Mouse (Mus musculus) midbrain, embryonic 13.5 days (tissue): ENCODE data around the gene Tusc1. TPM values are rescaled to one million over a fixed set of nuclear protein-coding genes. Genes with fewer than 3 reads are reported as not detected.

Source experiments
- ATAC-seq: fragments of 200-750 bp; cut with Nextera tagmentation; 2 replicates; pipeline ENCODE4 v1.8.0; 2017; ENCODE audit warnings: mild to moderate bottlenecking, moderate TSS enrichment, moderate library complexity
- H3K27ac ChIP-seq: fragments of 300-500 bp; sonication (generic); 2 replicates; pipeline ENCODE4 v1.5.1; 2015; ENCODE audit warnings: inconsistent platforms, mild to moderate bottlenecking, moderate library complexity
- H3K27me3 ChIP-seq: fragments of 300-500 bp; sonication (generic); 2 replicates; pipeline ENCODE4 v1.6.1; 2015; ENCODE audit warnings: mild to moderate bottlenecking, inconsistent platforms
- H3K36me3 ChIP-seq: fragments of 300-500 bp; sonication (generic); 2 replicates; pipeline ENCODE4 v1.6.1; 2015; ENCODE audit warnings: mild to moderate bottlenecking, inconsistent platforms
- H3K4me1 ChIP-seq: fragments of 300-500 bp; sonication (generic); replicated peaks from 2 replicates; pipeline ENCODE4 v1.6.1; 2015; ENCODE audit warnings: inconsistent platforms
- H3K4me2 ChIP-seq: fragments of 300-500 bp; sonication (generic); replicated peaks from 2 replicates; pipeline ENCODE4 v1.6.1; 2015; ENCODE audit warnings: moderate library complexity, mild to moderate bottlenecking, inconsistent platforms
- H3K4me3 ChIP-seq: fragments of 300-500 bp; sonication (generic); replicated peaks from 2 replicates; pipeline ENCODE4 v1.5.1; 2015; ENCODE audit warnings: mild to moderate bottlenecking, inconsistent platforms
- H3K9ac ChIP-seq: fragments of 300-500 bp; sonication (generic); replicated peaks from 2 replicates; pipeline ENCODE4 v1.6.1; 2015; ENCODE audit warnings: mild to moderate bottlenecking, inconsistent platforms
- H3K9me3 ChIP-seq: fragments of 300-500 bp; sonication (generic); 2 replicates; pipeline ENCODE4 v1.6.1; 2016; ENCODE audit warnings: mild to moderate bottlenecking, inconsistent platforms
- WGBS: fragments of 180-500 bp; shearing (Covaris S2); methylation state at CpG from one replicate; pipeline ENCODE4 v1.1.7; 2015; 5-methylcytosine and 5-hydroxymethylcytosine counted together
- polyA plus RNA-seq: library from polyadenylated mRNA; unstranded; fragments of >200 nt; fragmentation: Nextera tagmentation; extraction: Ambion mirVana; gene quantifications from 2 replicates; pipeline ENCODE4 v1.2.1, GENCODE M21; 2015

The Tusc1 gene
- 6.6 and 8.0 TPM in 2 replicates for polyA plus RNA-seq

DNA sequence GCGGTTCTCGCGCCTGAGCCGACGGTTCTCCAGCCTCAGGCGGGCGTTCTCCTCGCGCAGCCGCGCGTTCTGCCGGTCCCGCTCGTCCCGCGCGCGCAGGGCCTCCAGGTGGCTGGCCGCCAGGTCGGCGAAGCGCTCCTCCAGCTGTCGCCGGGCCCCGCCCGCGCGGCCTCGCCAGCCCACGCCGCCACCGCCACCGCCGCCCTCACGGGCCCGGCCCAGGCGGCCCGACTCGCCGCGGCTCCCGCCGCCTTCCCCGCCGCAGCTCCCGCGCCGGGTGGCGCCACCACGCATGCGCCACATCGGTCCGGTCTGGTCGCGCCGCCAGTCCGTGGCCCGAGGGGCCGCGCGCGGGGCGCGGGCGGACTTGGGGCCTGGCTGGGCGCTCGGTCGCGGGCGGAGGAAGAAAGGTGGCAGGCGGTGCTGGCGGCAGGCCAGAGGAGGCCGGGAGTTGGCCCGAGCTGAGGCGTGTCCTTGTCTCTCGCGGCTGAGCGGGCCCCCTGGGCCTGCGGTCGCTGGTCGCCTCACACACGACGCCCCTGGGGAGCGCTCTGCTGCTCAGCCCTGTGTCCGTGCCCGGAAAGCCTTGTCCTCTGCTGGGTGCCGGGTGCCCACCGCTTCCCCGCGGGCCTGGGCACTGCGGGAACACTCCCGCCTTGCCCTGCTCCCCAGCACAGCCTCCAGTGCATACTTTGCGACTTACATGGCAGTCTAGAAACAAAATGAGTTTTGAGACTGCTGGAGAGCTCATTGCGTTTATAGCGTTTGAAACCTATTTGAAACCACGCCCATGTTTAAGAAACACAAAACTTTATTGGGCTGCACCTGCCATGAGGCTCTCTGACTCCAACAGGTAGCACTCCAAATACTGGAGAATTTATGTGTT, at the start of gene Tusc1:
Tusc1 (minus strand) TSS at position 394 of the 886 bp plus-strand sequence.
- H3K4me1 ChIP-seq, result no peaks in the 10 kb centered on the region; the same call in 1 of the 2 replicates
- H3K4me2 ChIP-seq, result peak within 1 kb of the TSS; percentile 88
- WGBS, result under 1% methylated on average over 84 of the region's 97 CpGs
- no peaks in the 10 kb centered on the region for H3K27me3 ChIP-seq
- H3K9me3 ChIP-seq, result no peaks in the 10 kb centered on the region
- peak within 1 kb of the TSS; percentile 97 for H3K27ac ChIP-seq
- H3K9ac ChIP-seq, result peak within 1 kb of the TSS; percentile 93
- ATAC-seq, result peak; percentile 92
- H3K36me3 ChIP-seq, result no peaks in the 10 kb centered on the region
- H3K4me3 ChIP-seq, result peak within 1 kb of the TSS; percentile 75

DNA sequence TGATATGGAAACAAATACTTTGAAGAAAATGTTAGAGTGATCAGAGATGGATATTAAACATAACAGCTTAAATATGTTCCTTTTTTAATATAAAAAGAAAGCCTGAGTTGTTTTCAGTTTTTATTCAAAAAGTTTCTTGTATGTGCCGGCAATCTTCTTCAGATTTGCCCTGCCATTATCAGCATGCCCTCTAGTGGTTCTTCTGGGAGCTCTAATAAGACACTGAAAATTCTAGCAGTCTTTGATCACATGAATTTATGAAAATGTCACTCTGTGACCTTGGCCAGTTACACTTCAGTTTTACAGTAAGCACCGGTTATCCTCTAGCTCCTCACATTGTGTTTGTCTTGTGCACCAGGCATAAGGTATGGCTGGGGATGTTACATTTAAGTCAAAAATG, 17.6 kb upstream of the Tusc1 start:
- no peak for ATAC-seq

DNA sequence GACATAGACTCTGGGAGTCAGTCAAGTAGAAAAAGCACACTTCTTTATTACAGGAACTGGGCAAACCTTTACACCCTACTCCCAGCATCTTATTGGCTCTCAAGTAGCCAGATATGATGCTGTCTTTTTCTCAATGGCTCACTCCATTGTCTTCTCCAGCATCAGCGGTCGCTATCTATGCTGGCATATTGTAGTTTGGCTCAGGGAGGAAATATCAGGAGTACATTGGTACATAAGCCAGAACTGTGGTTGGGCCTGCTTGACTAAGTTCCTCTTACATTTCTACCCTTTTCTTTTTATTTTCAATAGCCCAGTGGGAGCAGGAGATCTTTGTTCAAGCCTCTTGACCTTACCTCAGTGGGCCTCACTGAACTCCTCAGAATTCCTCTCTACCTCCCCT, 9.0 kb upstream of the Tusc1 start:
- 88% methylated on average over 2 of the region's 2 CpGs for WGBS
- Histone ChIP-seq H3K9ac (no peak overlapping the region), H3K27me3 (no peaks in the 10 kb centered on the region), H3K4me3 (no peak overlapping the region), H3K4me2 (no peak overlapping the region), H3K27ac (no peak overlapping the region), H3K9me3 (no peaks in the 10 kb centered on the region), H3K36me3 (no peaks in the 10 kb centered on the region), H3K4me1 (no peaks in the 10 kb centered on the region)
- ATAC-seq, result no peak

More for the DNA sequence above, 17.6 kb upstream of the Tusc1 start:
- Histone ChIP-seq H3K4me1 (no peaks in the 10 kb centered on the region), H3K4me3 (no peak overlapping the region), H3K9me3 (no peaks in the 10 kb centered on the region), H3K36me3 (no peaks in the 10 kb centered on the region), H3K4me2 (no peak overlapping the region), H3K27me3 (no peaks in the 10 kb centered on the region), H3K9ac (no peak overlapping the region), H3K27ac (no peak overlapping the region)
- WGBS, result 77% methylated on average over 2 of the region's 2 CpGs

DNA sequence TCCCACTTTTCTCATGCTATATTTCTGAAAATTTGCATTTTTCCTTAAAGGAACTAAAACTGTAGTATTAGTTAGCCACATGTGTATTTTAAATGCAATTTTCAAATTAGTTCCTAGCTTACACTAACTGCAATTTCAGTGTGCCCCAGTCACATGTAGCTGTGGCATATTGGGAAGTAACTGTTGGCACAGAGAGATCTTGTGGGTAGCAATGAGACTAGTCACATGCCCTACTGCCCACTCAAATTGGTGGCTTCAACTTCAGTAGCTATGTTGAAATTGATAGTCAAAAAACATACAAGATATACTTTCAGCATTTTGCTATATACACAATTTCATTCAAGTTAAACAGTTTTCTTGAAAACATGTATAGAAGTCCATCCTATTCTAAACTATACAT, 6.3 kb upstream of the Tusc1 start:
- Histone ChIP-seq H3K36me3 (no peaks in the 10 kb centered on the region), H3K27ac (no peak overlapping the region), H3K9me3 (no peaks in the 10 kb centered on the region), H3K27me3 (no peaks in the 10 kb centered on the region), H3K4me3 (no peak overlapping the region), H3K9ac (no peak overlapping the region), H3K4me1 (no peaks in the 10 kb centered on the region), H3K4me2 (no peak overlapping the region)
- ATAC-seq, result no peak

DNA sequence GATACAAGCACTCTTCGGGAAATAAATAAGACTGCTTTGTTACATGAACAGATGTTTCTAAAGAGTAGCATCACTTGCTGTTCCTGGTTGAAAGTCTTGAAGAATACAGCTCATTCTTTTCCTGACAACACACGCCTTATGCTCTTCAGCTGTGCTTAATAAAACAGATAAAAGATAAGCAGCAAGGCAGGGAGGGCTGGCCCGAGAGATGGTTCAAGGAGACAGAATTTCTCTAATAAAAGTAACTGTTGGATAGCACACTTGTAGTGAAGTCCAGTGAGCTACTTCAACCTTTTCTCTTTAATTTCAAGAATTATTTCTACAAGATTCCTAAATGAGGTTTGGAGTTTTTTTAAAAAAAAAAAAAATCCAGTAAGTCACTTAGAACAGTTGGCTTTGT, 2.7 kb upstream of the Tusc1 start:
- H3K27me3 ChIP-seq, result no peaks in the 10 kb centered on the region
- WGBS, result 79% methylated on average over 3 of the region's 3 CpGs
- H3K4me2 ChIP-seq, result no peak overlapping the region
- no peak overlapping the region for H3K9ac ChIP-seq
- H3K4me3 ChIP-seq, result no peak overlapping the region
- no peaks in the 10 kb centered on the region for H3K36me3 ChIP-seq
- H3K4me1 ChIP-seq, result no peaks in the 10 kb centered on the region; the same call in 1 of the 2 replicates
- no peak overlapping the region for H3K27ac ChIP-seq
- ATAC-seq, result no peak
- no peaks in the 10 kb centered on the region for H3K9me3 ChIP-seq

DNA sequence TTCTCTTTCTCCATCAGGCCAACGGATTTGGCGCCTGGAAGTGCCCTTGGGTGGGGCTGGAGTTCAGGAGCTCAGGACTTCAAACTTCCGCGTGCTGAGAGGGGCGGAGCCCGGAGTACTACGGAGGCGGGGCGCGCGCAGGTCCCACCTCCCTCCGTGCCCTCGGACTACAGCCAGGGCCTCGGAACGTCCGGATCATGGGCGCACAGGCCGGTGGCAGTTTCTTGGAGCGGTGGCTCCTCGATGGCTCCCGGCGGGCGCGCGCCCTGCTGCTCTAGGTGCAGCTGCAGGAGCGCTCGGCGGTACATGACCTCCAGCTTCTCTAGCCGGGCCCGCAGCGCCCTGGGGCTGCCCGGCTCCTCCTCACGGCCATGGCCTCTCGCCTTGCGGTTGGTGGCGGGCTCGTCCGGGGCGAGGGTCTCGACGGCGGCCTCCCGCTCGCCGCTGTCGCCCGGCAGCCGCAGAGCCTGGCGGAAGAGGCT, 634 bp downstream of the Tusc1 start:
- H3K27me3 ChIP-seq, result no peaks in the 10 kb centered on the region
- peak; percentile 90 for ATAC-seq
- H3K9me3 ChIP-seq, result no peaks in the 10 kb centered on the region
- no peaks in the 10 kb centered on the region; the same call in 1 of the 2 replicates for H3K4me1 ChIP-seq
- under 1% methylated on average over 49 of the region's 49 CpGs for WGBS
- peak overlapping the region; percentile 88 for H3K4me2 ChIP-seq
- peak overlapping the region; percentile 75 for H3K4me3 ChIP-seq
- H3K9ac ChIP-seq, result peak overlapping the region; percentile 93
- no peaks in the 10 kb centered on the region for H3K36me3 ChIP-seq
- peak overlapping the region; percentile 97 for H3K27ac ChIP-seq

DNA sequence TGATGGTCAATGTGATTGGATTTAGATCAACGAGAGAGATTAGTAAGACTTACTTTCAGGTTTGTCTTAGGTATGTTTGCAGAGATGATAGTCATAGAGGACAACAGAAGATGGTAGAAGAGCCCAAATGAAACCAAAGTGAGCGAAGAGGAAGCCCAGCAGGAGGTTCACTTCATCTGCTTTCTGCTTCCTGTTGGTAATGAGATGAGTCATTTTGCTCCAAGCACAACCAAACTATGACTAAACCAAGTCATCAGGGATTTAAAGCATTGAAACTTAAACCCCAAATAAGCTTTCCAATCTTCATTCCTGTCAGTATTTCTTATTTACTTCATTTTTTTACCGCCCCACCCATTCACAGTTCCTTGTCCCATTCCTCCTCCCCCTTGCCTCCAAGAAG, 27.8 kb downstream of the Tusc1 start:
- H3K27ac ChIP-seq, result no peak overlapping the region
- H3K4me1 ChIP-seq, result no peaks in the 10 kb centered on the region
- H3K27me3 ChIP-seq, result no peaks in the 10 kb centered on the region
- H3K36me3 ChIP-seq, result no peaks in the 10 kb centered on the region
- no peak overlapping the region for H3K9ac ChIP-seq
- no peak overlapping the region for H3K4me3 ChIP-seq
- WGBS, result 94% methylated on average over 3 of the region's 3 CpGs
- no peaks in the 10 kb centered on the region for H3K9me3 ChIP-seq
- H3K4me2 ChIP-seq, result no peak overlapping the region
- ATAC-seq, result no peak

DNA sequence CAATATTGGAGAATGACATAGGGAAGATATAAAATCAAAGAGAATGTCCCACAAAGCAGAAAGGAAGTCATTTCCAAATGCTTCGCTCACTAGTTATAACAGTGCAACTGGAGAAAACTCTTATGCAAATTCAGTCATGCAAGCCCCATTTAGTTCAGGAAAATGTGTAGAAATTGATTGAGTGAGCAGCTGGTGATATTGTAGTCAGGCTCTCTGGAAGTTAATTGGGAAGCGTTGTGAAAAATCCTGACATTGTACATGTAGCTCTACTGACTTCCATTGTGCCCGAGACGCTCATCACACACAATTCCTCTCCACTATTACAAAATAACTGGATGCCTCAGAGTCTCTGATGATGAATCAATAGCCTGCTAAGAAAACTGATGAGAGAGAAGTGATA, 49.2 kb downstream of the Tusc1 start:
- WGBS, result 87% methylated on average over 4 of the region's 4 CpGs
- no peaks in the 10 kb centered on the region for H3K9me3 ChIP-seq

More for the DNA sequence above, 49.2 kb downstream of the Tusc1 start:
- Histone ChIP-seq H3K9ac (no peak overlapping the region), H3K27ac (no peak overlapping the region), H3K4me3 (no peak overlapping the region), H3K27me3 (no peaks in the 10 kb centered on the region), H3K36me3 (no peaks in the 10 kb centered on the region), H3K4me2 (no peak overlapping the region), H3K4me1 (no peaks in the 10 kb centered on the region)
- no peak for ATAC-seq
